Mouse (Mus musculus) ES-Bruce4 (cell line): Measurements from ENCODE around the gene Olfr12. TPM values are rescaled to one million over a fixed set of nuclear protein-coding genes. Genes with fewer than 3 reads are reported as not detected.
A peak's percentile ranks its signal among the peaks of the same experiment; 100 is the strongest.

Source experiments
- H3K27ac ChIP-seq: 2 replicates; pipeline ENCODE4 v1.5.1; 2012; ENCODE audit warnings: low read length, inconsistent platforms; ENCODE audit not compliant: insufficient read depth
- H3K27me3 ChIP-seq: 2 replicates; pipeline ENCODE4 v1.6.1; 2012; ENCODE audit warnings: mild to moderate bottlenecking, low read length, inconsistent platforms; ENCODE audit not compliant: control insufficient read depth, poor library complexity, insufficient read depth, severe bottlenecking
- H3K36me3 ChIP-seq: 2 replicates; pipeline ENCODE4 v1.6.1; 2012; ENCODE audit warnings: inconsistent platforms, mild to moderate bottlenecking, low read length, moderate library complexity; ENCODE audit not compliant: control insufficient read depth, poor library complexity, insufficient read depth, severe bottlenecking
- H3K4me1 ChIP-seq: one replicate; pipeline ENCODE4 v1.8.1; 2011; ENCODE audit warnings: low read length; ENCODE audit not compliant: control insufficient read depth, insufficient read depth
- H3K4me3 ChIP-seq: 2 replicates; pipeline ENCODE4 v1.5.1; 2011; ENCODE audit warnings: low read depth, mild to moderate bottlenecking, low read length
- H3K9ac ChIP-seq: 2 replicates; pipeline ENCODE4 v1.6.1; 2012; ENCODE audit warnings: low read depth, mild to moderate bottlenecking, inconsistent platforms; ENCODE audit not compliant: poor library complexity, severe bottlenecking
- H3K9me3 ChIP-seq: replicated peaks from 2 replicates; pipeline ENCODE4 v1.6.1; 2012; ENCODE audit warnings: mild to moderate bottlenecking, low read length, inconsistent platforms; ENCODE audit not compliant: control insufficient read depth, poor library complexity, insufficient read depth, severe bottlenecking
- CTCF ChIP-seq: IDR thresholded peaks from one replicate; pipeline ENCODE4 v1.8.1; 2011; ENCODE audit warnings: low read depth, low read length
- EP300 ChIP-seq: IDR thresholded peaks from 2 replicates; pipeline ENCODE4 v1.6.1; 2011; ENCODE audit warnings: low read depth, low read length; ENCODE audit not compliant: insufficient read depth
- POLR2A ChIP-seq: IDR thresholded peaks from one replicate; pipeline ENCODE4 v1.8.1; 2011; ENCODE audit warnings: low read length; ENCODE audit not compliant: insufficient read depth
- polyA plus RNA-seq: library from polyadenylated mRNA; stranded (reverse); fragments of >200 nt; gene quantifications from 2 replicates; pipeline ENCODE4 v1.2.4, GENCODE M21; 2011; ENCODE audit warnings: low read depth; ENCODE audit not compliant: missing spikeins, insufficient read depth, insufficient read length

Olfr12 gene
- polyA plus RNA-seq, 1 experiment, result not detected

GRCm38 (mm10) chr1:92648197-92648596, 30.6 kb downstream of the Olfr12 start:
- Histone ChIP-seq H3K9ac (no peak overlapping the region), H3K9me3 (no peaks in the 10 kb centered on the region), H3K27ac (no peak overlapping the region), H3K4me3 (no peak overlapping the region), H3K36me3 (no peaks in the 10 kb centered on the region), H3K27me3 (no peaks in the 10 kb centered on the region), H3K4me1 (no peaks in the 10 kb centered on the region)
- TF ChIP-seq POLR2A (no peak), CTCF (no peak), EP300 (no peak)

- Histone ChIP-seq H3K9me3 (no peaks in the 10 kb centered on the region), H3K9ac (no peak within 1 kb of the TSS), H3K27me3 (no peaks in the 10 kb centered on the region), H3K36me3 (no peaks in the 10 kb centered on the region), H3K27ac (no peak within 1 kb of the TSS), H3K4me3 (no peak within 1 kb of the TSS), H3K4me1 (no peaks in the 10 kb centered on the region)
- peak; percentile 90 for TF ChIP-seq CTCF
- no peak for TF ChIP-seq EP300
Measured at GRCm38 (mm10) chr1:92648673-92649072, 31.1 kb downstream of the Olfr12 start, which contains the start of gene Otos. Gene Otos, minus strand, starts transcription at chr1:92648841.

- no peak for TF ChIP-seq EP300
- TF ChIP-seq CTCF, result no peak
- no peak for TF ChIP-seq POLR2A
- H3K4me3 ChIP-seq, result no peak overlapping the region
- H3K36me3 ChIP-seq, result no peaks in the 10 kb centered on the region
- no peaks in the 10 kb centered on the region for H3K9me3 ChIP-seq
- no peaks in the 10 kb centered on the region for H3K4me1 ChIP-seq
- H3K9ac ChIP-seq, result no peak overlapping the region
- H3K27me3 ChIP-seq, result no peaks in the 10 kb centered on the region
- no peak overlapping the region for H3K27ac ChIP-seq
Measured at GRCm38 (mm10) chr1:92651467-92651866, 33.9 kb downstream of the Olfr12 start.

- TF ChIP-seq CTCF (no peak), POLR2A (no peak), EP300 (no peak)
- H3K27me3 ChIP-seq, result no peaks in the 10 kb centered on the region
- no peaks in the 10 kb centered on the region for H3K36me3 ChIP-seq
- H3K27ac ChIP-seq, result no peak overlapping the region
- H3K4me3 ChIP-seq, result no peak overlapping the region
- no peaks in the 10 kb centered on the region for H3K9me3 ChIP-seq
- no peak overlapping the region for H3K9ac ChIP-seq
- no peaks in the 10 kb centered on the region for H3K4me1 ChIP-seq
Measured at GRCm38 (mm10) chr1:92653179-92653578, 35.6 kb downstream of the Olfr12 start.

- Histone ChIP-seq H3K4me3 (no peak overlapping the region), H3K27me3 (no peaks in the 10 kb centered on the region), H3K27ac (no peak overlapping the region), H3K9me3 (no peaks in the 10 kb centered on the region), H3K36me3 (no peaks in the 10 kb centered on the region), H3K9ac (no peak overlapping the region), H3K4me1 (no peaks in the 10 kb centered on the region)
- TF ChIP-seq CTCF (no peak), POLR2A (no peak), EP300 (no peak)
Measured at GRCm38 (mm10) chr1:92654676-92655075, 37.1 kb downstream of the Olfr12 start.

- no peak overlapping the region for H3K9ac ChIP-seq
- H3K4me3 ChIP-seq, result no peak overlapping the region
- no peak for TF ChIP-seq POLR2A
- no peak for TF ChIP-seq EP300
- no peak for TF ChIP-seq CTCF
- H3K36me3 ChIP-seq, result no peaks in the 10 kb centered on the region
- H3K4me1 ChIP-seq, result no peaks in the 10 kb centered on the region
- no peaks in the 10 kb centered on the region for H3K27me3 ChIP-seq
- H3K9me3 ChIP-seq, result no peaks in the 10 kb centered on the region
- no peak overlapping the region for H3K27ac ChIP-seq
Measured at GRCm38 (mm10) chr1:92657025-92657820, 39.6 kb downstream of the Olfr12 start.
